Mouse (Mus musculus) heart, postnatal 10 days (tissue): Measurements from ENCODE around the gene Il27ra. TPM values are rescaled to one million over a fixed set of nuclear protein-coding genes. Genes with fewer than 3 reads are reported as not detected.
"Not testable (repeated sequence)": the region's sequence is repeated elsewhere in the genome, so short reads cannot be mapped to it uniquely, and the experiment has no call there.

Experiments
- DNase-seq, 2 experiments: peaks; one replicate each; pipeline ENCODE4 v3.0.0; 2021
- intact Hi-C: fragments of 180-260 bp; cut with DNase I; formaldehyde crosslinking; loops from one replicate; pipeline ENCODE4 v1.15.1; 2025
- total RNA-seq, 2 experiments: library from RNA; stranded (reverse); gene quantifications; 2 replicates each; pipeline ENCODE4 v1.2.3; 2021

Gene Il27ra
- total RNA-seq, 2 experiments from 2014 or later: 5.9 to 6.0 TPM

GRCm38 (mm10) chr8:84001281-84002000 is 40.9 kb downstream of the Il27ra start, which contains the start of gene 1700067K01Rik:
Gene 1700067K01Rik, plus strand, starts transcription at chr8:84001502.
- DNase-seq: no peak
- intact Hi-C loops: no loop called here

- DNase-seq: no peak
- intact Hi-C loops: loop anchor here (5.0 kb wide), 1 partner anchor 43 kb away; the partner anchor contains the start of genes Asf1b and Gm10644
These were observed 42.6 kb downstream of the Il27ra start for GRCm38 (mm10) chr8:83999825-84000224.

DNA sequence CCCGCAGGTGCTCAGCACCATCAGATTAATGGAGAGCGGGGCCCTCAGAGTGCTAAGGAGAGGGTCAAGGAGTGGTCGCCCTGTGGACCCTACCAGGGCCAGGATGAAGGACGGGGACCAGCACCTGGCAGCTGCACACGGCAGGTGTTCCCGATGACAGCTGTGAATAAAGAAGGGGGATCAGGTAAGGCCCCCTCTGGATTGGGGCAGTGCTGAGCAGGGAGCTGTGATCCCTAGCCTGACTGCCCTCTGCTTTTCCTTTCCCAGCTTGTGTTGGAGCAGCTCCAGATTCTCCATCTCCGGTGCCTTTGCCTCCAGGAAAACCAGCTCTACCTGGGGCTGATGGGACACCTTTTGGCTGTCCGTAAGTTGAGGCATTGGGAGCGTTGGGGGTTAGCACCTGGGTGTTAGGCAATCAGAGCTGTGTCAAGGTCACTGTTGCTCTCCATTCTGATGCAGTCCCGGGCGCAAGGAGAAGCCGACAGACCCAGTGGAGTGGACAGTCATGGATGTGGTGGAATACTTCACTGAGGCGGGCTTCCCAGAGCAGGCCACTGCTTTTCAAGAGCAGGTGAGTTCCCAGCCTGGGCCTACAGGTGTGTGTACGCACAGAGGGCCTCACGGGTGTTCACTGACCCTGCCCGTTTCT is 43.2 kb downstream of the Il27ra start:
- intact Hi-C loops: loop anchor here (5.0 kb wide), 1 partner anchor 42 kb away; the partner anchor contains the start of genes Asf1b and Gm10644

DNA sequence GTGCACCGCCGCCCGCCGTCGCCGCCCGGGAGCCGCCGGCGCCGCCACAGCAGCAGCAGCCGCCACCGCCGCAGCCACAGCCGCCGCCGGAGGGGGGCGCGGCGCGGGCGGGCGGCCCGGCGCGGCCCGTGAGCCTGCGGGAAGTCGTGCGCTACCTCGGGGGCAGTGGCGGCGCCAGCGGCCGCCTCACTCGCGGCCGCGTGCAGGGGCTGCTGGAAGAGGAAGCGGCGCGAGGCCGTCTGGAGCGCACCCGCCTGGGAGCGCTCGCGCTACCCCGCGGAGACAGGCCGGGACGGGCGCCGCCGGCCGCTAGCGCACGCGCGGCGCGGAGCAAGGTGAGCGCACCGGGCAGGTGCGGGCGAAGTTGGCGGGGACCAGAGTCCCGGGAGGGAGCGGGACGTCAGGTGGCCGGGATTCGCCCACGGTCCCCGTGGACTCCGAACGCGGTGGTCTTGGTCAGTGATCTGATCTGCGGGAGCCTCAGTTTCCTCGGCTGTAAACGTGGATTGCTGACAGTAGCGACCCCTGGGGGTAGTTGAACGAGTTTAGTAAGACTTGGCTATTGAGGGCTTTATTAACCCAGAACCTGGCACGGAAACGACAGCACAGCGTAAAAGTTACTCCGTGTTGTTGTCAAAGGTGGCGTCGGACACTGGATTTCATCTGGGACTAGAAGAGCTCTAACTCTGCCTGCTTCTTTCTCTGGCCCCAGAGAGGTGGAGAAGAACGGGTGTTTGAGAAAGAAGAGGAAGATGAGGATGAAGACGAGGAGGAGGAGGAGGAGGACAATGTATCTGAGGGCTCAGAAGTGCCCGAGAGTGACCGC is 43.9 kb downstream of the Il27ra start:
- intact Hi-C loops: loop anchor here (5.0 kb wide), 1 partner anchor 41 kb away; the partner anchor contains the start of genes Asf1b and Gm10644

More for the DNA sequence above, 43.2 kb downstream of the Il27ra start:
- no peak for DNase-seq

GRCm38 (mm10) chr8:83997511-83998141 is 44.8 kb downstream of the Il27ra start, which contains the start of gene Samd1:
Gene Samd1, plus strand, starts transcription at chr8:83997672.
- intact Hi-C loops: loop anchor here (2.0 to 5.0 kb wide), 2 partner anchors 25 to 40 kb away; partner anchors contain the start of genes Asf1b, Gm10644 and Prkaca
- DNase-seq: peak; percentile 56 to 66

More for the DNA sequence above, 43.9 kb downstream of the Il27ra start:
- peak; percentile 57 to 68 for DNase-seq

DNA sequence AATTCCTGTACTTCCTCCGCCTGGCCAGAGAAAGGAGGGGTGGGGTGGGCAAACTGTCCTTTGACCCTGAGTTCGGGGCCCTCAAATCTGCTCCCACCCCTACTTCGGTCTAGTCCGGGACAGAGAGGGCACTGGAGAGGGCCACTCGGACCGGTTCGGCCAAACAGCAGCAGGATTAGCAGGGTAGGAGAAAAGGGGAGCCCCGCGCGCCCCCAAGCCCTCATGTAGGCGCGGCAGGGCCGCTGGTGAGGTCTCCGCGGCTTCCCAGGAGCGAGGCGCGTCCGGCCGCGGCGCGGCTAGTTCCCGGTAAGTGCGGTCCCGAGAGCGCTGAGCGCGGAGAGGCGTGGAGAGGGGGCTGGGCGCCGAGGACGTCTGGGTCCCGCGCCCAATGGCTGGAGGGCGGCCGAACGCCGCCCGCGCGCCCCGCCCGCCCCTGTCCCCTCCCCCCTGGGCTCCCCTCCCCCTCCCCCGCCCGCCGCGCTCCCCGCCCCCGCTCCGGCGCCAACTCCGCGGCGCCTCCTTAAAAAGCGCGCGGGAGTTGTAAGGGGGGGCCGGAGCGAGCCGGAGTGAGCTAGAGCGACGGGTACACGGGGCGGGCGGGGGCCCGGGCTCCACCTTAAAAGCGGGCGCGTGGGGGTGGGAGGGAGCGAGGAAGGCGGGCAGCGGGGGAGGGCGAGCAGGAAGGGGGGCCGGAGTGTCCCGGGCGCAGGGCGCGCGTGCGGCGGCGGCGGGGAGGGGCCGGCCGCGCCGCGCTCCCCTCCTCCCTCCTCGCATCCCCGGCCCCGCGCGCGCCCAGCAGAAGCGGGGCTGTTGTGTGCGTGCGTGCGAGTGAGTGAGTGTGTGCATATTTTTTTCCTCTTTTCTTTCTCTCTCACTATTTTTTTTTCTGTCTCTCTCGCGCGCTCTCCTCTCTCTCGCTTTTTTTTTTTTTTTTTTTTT is 45.6 kb downstream of the Il27ra start:
- intact Hi-C loops: loop anchor here (2.0 to 5.0 kb wide), 2 partner anchors 24 to 40 kb away; partner anchors contain the start of genes Asf1b, Gm10644 and Prkaca

DNA sequence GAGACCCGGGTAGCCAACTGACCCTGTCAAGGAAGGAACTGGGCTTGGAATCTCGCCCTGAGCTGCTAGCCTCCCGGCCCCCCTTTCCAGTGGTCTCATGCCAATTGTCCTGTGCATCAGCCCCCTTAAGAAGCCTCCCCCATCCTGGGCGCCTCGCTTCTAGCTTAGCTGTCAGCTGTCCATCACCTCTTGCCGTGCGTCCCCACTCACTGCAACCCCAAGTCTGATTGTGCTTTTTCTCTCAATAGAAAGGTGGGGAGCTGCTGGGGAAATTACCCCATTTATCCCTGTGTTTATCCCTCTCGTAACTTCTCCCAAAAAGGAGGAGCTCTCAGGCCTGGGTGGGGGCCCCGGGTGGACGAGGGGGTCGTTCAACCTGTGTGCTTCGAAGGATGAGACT is 46.4 kb downstream of the Il27ra start:
- DNase-seq: peak in 1 of 2 experiments; percentile 34
- intact Hi-C loops: loop anchor here (2.0 to 5.0 kb wide), 2 partner anchors 23 to 39 kb away; partner anchors contain the start of genes Asf1b, Gm10644 and Prkaca

More for the DNA sequence above, 45.6 kb downstream of the Il27ra start:
- DNase-seq: peak; percentile 89 to 93

DNA sequence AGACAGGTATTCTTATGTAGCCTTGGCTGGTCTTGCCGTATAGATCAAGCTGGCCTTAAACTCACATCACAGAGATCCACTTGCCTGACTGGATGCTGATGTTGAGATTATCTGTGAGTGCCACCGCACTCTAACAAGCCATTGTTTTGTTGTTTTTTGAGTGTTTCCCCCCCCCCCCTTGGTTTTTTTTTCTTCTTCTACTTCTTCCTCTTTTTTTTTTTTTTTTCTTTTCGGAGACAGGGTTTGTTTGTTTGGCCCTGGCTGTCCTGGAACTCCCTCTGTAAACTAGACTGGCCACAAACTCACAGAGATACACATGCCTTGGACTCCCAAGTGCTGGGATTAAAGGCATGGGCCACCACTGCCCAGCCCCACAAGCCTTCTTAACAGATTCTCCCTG is 48.4 kb downstream of the Il27ra start:
- intact Hi-C loops: no loop called here
- no peak for DNase-seq

DNA sequence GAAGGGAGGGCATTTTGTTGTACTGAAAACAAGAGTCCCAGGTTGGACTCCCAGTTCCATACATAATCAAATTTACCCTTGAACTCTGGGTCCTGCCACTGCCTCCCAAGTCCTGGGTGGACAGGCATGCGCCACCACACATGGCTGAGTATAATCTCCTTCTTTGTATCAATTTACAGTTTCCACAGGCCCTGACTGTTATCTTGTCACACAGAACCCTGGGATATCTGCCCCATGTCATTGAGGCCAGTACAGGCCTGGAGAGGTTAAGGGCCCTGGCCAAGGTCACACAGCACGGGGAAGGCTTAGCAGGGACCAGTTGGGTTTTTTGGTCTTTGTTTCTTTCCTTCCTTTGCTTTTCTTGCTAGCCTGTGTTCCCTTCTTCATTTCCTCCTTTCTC is 49.9 kb downstream of the Il27ra start:
- intact Hi-C loops: no loop called here
- DNase-seq: no peak

- intact Hi-C loops: no loop called here
- DNase-seq: no peak
These were observed 52.2 kb downstream of the Il27ra start for GRCm38 (mm10) chr8:83990170-83990569.

GRCm38 (mm10) chr8:83989243-83989642 is 53.1 kb downstream of the Il27ra start:
- intact Hi-C loops: no loop called here
- no peak for DNase-seq

DNA sequence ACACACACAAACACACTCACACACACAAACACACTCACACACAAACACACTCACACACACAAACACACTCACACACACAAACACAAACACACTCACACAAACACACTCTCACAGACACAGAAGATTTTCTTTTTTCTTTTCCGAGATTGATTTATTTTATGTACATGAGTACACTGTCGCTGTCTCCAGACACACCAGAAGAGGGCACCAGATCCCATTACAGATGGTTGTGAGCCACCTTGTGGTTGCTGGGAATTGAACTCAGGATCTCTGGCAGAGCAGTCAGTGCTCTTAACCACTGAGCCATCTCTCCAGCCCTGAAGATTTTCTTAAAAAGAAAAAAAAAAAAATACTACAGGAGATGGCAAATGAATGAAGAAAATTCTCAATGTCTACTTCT is 59.2 kb downstream of the Il27ra start:
- DNase-seq, intact Hi-C loops: not testable (repeated sequence)

DNA sequence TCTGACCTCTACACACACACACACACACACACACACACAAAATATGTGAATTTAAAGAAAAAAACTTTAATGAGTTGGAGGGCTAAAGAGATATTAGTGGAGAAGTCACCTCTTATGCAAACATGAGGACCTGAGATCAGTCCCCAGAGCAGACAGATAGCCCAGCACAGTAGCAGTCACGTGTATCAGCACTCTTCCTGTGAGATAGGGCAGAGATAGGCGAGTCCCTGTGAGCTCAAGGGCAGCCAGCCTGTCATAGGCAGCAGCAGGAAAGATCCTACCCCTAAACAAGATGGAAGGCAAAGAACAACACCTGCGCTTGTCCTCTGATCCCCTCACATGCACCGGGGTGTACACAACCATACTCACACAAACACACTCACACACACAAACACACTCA is 59.9 kb downstream of the Il27ra start:
- DNase-seq: no peak
- intact Hi-C loops: no loop called here

DNA sequence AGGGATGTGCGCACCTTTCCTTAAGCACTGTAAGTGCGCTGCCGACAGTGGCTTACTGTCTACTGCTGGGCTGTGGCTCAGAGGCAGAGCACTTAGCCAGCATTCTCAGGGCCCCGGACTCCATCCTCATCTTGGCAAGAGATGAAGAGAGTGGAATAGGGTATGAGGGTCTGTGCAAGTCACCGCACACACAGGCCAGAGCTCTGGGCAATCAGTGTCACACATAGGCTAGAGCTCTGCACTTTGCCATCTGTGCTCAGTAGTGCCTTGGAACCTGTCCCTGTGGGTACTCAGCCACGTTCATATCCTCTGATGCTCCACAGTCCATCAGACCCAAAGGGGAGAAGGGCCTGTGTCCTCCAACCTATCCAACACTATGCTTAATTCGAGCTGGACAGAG is 60.9 kb downstream of the Il27ra start:
- intact Hi-C loops: no loop called here
- DNase-seq: no peak

- DNase-seq: peak; percentile 87 to 91
- intact Hi-C loops: no loop called here
These were observed 61.5 kb downstream of the Il27ra start for GRCm38 (mm10) chr8:83980845-83981244.
